Mouse (Mus musculus): ENCODE results near the gene Pth2. TPM values are rescaled to one million over a fixed set of nuclear protein-coding genes. Genes with fewer than 3 reads are reported as not detected.
"Not testable (repeated sequence)": the region's sequence is repeated elsewhere in the genome, so short reads cannot be mapped to it uniquely, and the experiment has no call there.

The Pth2 gene
- total RNA-seq, 2 experiments from 2014 or later, result not detected

DNA sequence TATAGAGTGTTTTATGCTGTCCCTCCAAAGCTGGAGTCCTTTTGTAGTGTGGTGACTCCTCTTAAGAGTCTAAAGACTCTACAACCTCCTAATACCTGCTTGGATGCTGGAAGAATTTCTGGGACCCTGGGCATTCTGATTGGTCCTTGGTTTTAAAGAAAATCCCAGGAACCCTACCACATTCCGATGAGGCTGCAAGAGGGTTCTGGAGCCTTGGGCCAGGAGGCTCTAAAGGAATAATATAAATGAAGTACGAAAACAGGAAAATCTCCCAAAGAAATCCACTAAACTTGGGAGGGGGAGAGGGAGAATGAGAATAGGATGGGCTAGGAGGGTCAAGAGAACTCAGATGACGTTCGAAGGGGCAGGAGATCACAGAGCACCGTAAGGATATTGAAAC lies 27.2 kb upstream of the Pth2 start:
- no peak for DNase-seq

DNA sequence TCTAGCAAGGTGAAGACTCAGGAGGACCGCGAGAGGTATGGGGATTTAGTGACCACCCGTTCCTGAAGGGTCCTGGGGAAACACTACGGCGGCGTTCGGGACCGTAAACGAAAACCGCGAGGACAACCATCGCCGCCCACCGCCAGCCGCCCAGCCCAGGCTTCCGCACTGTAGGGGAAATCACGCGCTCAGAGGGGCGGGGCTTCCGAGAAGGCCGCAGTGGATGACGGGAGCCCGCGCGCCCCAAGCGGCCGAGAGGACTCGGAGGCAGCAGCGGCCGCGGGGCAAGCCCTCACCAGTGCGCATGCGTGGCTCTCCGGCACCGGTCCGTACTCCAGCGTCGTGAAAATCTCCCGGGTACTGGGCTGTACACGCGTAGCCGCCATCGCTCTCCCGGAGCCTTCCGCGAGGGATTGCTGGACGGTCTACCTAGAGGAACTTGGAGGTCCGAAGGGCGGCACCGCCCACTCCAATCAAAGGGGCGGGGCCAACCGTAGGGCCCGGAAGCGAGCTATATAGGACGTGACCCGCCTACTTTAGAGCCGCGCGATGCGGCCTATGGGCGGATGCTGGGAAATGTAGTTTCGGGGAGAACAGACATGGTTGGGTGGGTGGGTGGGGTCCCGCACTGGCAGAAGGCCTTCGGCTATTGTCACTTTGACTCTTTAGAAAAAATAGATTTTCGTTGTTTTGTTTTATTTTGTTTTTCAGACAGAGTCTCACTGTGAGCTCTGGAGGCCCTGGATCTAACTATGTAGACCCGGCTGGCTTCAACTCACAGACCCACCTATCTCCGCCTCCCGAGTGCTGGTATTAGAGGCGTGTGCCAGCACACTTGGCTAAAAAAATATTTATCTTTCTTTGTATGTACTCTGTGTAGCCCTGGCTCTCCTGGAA lies 26.5 kb upstream of the Pth2 start, which contains the start of the genes Pih1d1 and Aldh16a1:
TSS of gene Pih1d1 (plus strand) at position 208 of the 897 bp plus-strand sequence.
TSS of gene Aldh16a1 (minus strand) at position 489 of the 897 bp plus-strand sequence.
- DNase-seq, result peak; percentile 96

DNA sequence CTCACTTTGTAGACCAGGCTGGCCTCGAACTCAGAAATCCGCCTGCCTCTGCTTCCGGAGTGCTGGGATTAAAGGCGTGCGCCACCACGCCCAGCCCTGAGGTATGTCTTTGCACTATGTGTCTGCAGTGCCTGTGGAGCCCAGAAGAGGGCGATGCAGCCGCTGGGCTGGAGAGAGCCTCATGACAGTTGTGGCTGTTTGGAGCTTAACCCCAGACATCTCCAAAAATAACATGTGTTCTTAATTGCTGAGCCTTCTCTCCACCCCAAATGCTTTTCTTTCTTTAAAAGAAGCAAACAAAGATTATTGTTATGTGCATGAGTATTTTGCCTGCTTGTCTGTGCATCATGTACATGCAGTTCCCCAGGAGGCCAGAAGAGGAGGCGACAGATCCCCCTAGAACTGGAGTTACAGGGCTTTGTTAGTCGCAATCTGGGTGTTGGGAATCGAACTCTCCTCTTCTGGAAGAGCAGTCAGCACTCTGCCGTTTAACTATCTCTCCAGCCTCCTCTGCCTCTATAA lies 25.7 kb upstream of the Pth2 start:
- peak; percentile 58 for DNase-seq

GRCm38 (mm10) chr7:45155590-45155989 lies 25.2 kb upstream of the Pth2 start:
- no peak for DNase-seq

DNA sequence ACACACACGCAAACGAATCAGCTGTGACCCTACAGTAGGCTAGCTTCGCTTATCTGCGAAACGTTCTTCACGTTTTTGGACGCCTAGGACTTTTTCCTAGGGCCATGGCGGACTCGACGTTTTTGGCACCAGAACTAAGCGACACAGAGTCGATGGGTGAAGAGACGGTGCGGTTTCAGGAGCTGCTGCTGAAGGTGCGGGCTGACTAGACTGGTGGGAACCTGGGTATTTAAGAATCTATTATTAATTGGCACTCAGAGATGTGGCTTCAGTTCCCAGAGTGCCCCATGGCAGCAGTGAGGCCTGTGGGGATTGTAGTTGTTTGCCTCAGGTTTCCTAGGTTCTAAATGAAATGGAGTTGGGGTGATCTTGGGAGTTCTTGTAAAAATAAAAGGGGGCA lies 24.6 kb upstream of the Pth2 start:
- no peak for DNase-seq

GRCm38 (mm10) chr7:45157459-45157858 lies 23.3 kb upstream of the Pth2 start:
- DNase-seq, result no peak

GRCm38 (mm10) chr7:45158991-45159390 lies 21.8 kb upstream of the Pth2 start:
- no peak for DNase-seq

GRCm38 (mm10) chr7:45160316-45160800 lies 20.4 kb upstream of the Pth2 start:
- DNase-seq, result no peak

GRCm38 (mm10) chr7:45160866-45161265 lies 19.9 kb upstream of the Pth2 start:
- no peak for DNase-seq

- DNase-seq, result peak; percentile 84
Measured at GRCm38 (mm10) chr7:45161612-45162473, 19.0 kb upstream of the Pth2 start.

DNA sequence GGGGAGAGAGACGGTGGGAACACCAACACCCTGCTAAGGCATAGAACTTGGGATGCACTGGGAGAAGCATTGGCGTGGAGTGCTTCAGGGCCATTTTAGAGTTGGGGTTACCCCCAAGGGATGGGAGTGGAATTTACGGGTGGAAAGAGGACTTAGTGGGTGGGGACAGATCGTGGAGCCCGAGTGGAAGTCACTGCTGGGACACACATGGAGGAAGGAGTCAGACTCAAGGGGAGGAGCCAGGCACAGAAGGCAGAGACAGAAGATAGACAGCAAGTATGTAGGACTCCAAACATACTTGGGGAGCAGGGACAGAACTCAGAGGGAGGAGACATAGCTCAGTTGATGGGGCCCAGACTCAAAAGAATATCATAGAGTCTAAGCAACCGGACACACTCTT lies 18.2 kb upstream of the Pth2 start:
- DNase-seq, result no peak

DNA sequence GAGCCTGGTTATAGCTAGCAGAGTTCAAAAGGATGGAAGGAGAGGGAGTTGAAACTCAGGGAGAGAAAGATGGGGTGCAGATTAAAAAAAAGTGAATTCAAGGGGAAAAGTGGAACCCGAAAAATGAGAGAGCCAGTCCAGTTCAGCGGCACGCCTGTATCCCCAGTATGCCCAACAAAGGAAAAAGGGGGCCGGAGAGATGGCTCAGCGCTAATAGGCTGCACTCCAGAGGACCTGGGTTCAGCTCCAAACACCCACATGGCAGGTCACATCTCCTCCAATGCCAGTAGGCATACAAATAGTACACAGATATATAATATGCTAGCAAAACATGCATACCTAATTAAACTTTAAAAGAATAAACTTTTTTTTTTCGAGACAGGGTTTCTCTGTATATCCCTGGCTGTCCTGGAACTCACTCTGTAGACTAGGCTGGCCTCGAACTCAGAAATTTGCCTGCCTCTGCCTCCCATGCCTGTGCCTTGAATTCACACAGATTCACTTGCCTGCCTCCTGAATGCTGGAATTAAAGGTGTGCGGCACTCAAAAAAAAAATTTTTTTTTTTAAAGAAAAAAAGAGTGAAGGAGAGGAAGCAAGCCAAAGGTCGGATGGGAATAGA lies 17.7 kb upstream of the Pth2 start:
- DNase-seq, result no peak

GRCm38 (mm10) chr7:45163735-45164490 lies 16.9 kb upstream of the Pth2 start, which contains the start of gene Slc17a7:
Slc17a7 (plus strand) TSS chr7:45163949.
- no peak for DNase-seq

DNA sequence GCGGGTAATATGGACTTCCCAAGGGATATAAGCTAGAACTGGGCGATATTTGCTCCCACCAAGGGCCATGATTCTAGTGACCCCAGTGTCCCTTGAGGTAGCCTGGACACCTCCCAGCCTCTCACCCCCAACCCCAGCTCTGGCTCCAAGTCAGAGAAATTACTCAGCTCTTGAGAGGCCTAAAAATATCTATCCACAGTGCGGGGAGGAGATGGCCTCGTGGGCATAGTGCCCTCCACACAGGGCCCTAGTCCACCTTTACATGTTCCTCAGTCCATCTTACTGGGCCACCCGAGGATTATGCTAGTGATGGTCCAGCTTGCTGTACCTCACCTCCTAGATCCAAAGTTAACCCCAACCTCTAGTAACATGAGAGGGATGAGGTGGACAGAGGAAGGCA lies 16.0 kb upstream of the Pth2 start:
- no peak for DNase-seq

DNA sequence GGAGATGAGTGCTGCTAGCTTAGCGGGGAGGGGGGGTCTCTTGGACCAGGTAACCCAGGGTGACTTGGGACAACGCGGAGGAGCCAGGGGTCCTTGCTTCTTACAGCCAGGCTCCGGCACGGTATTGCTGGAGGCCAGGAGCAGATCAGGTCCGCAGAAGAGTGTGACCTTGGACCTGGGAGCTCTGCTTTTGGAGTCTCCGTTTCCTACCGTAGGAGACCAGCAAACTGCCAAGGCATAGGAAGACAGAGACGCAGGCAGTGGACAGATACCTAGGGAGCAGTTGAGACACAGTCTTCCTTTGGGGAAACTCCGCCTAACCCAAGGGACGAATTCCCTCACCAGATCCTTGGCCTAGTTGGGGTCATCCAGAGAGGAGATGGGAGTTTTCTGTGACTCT lies 15.1 kb upstream of the Pth2 start:
- no peak for DNase-seq

DNA sequence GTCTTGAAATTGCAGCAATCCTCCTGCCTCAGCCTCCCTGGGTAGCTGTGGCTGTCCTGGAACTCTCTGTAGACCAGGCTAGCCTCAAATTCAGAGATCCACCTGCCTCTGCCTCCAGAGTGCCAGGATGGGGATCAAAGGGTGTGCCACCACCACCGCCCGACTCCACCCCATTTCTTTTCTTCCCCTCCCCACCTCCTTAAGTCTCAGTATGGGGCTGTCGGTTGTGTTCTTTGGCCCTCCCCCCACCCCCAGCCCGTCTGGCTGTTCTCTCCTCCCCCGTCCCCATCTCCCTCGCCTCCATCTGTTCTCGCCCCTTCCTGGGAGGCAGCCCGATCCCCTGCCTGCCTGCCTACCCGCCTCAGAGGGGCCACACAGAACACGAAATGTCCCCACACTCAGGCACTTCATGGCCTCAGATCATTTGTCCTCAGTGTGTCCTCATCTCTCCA lies 13.8 kb upstream of the Pth2 start:
- DNase-seq, result no peak

GRCm38 (mm10) chr7:45167761-45168445 lies 12.9 kb upstream of the Pth2 start:
- no peak for DNase-seq

DNA sequence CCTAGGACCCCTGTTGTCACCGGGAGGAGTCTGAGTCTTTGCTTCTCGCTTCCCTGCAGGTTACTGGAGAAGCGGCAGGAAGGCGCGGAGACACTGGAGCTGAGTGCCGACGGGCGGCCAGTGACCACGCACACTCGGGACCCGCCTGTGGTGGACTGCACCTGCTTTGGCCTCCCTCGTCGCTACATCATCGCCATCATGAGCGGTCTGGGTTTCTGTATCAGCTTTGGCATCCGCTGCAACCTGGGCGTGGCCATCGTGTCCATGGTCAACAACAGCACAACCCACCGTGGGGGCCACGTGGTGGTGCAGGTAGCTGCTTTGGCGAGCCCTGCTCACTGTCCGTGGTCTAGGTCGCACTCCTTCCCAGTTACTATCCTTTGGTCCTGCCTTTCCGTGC lies 12.1 kb upstream of the Pth2 start:
- DNase-seq, result no peak

DNA sequence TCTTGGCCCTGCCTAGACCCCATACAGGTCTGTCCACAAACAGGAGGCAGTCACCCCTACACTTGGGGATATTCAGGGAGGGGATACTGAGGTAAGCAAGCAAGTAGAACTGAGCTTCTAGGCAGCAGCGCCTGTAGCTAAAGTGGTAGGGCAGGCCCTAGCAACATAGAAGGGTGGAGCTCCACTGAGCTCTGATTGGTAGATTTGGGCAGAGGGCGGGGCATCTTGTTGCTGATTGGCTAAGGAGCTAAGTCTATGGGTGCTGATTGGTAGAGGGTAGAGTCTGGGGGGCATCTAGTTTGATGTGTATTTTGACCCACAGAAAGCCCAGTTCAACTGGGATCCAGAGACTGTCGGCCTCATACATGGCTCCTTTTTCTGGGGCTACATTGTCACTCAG lies 11.3 kb upstream of the Pth2 start:
- DNase-seq, result no peak

GRCm38 (mm10) chr7:45172974-45173373 lies 7.8 kb upstream of the Pth2 start:
- DNase-seq, result no peak

GRCm38 (mm10) chr7:45173772-45174171 lies 7.0 kb upstream of the Pth2 start:
- not testable (repeated sequence) for DNase-seq

Measured in gastrocnemius, postnatal 25 days (tissue).